Mouse (Mus musculus): ENCODE measurements around the gene Rbm31y.
"Not testable (repeated sequence)": the region's sequence is repeated elsewhere in the genome, so short reads cannot be mapped to it uniquely, and the experiment has no call there.

The Rbm31y gene

GRCm38 (mm10) chrY:17400461-17400860 lies at the start of gene Rbm31y:
Gene Rbm31y, plus strand, starts transcription at chrY:17400761.
- DNase-seq (ENCODE audit: low read depth, low spot score) = not testable (repeated sequence)

Data from R1 (cell line).